Mouse (Mus musculus) left cerebral cortex, adult 18-20 months (tissue): ENCODE results near the gene Ttf1. TPM values are rescaled to one million over a fixed set of nuclear protein-coding genes. Genes with fewer than 3 reads are reported as not detected.
A peak's percentile ranks its signal among the peaks of the same experiment; 100 is the strongest.

Experiments used
- DNase-seq, 2 experiments: peaks; one replicate each; pipeline ENCODE4 v3.0.0; 2021 to 2022; ENCODE audit warnings: low spot score in 2 of 2, mixed read lengths in 1 of 2
- long read RNA-seq, 2 experiments: library from polyadenylated mRNA; stranded (forward); transcript quantifications; one replicate each; pipeline ENCODE4 v2.0.0; 2021
- total RNA-seq, 2 experiments: library from RNA; stranded (reverse); gene quantifications; 2 replicates each; pipeline ENCODE4 v1.2.3; 2021

Ttf1 gene
- total RNA-seq, result 10 to 100 TPM; 11.2 to 12.7 TPM
- long read RNA-seq, experiment 1, full-length matches to known transcripts, result 3 of 7 reads
- long read RNA-seq, experiment 1, partial matches to known transcripts, result 1 of 7 reads
- long read RNA-seq, experiment 1, other reads (novel, unspliced or antisense), result 3 of 7 reads
- long read RNA-seq, experiment 2, partial matches to known transcripts, result 2 of 2 reads
- long read RNA-seq, experiment 2, other reads (novel, unspliced or antisense), result 0 of 2 reads

- peak; percentile 89 for DNase-seq
Observed at GRCm38 (mm10) chr2:29060135-29060597, at the start of gene Ttf1. TSS of gene Ttf1 (plus strand) at chr2:29060262.

GRCm38 (mm10) chr2:29012523-29012922 is 47.5 kb upstream of the Ttf1 start:
- no peak for DNase-seq

- DNase-seq, result no peak
Observed at GRCm38 (mm10) chr2:29016599-29017587, 43.2 kb upstream of the Ttf1 start.

GRCm38 (mm10) chr2:29018680-29019079 is 41.4 kb upstream of the Ttf1 start:
- DNase-seq, result no peak

GRCm38 (mm10) chr2:29021025-29021424 is 39.0 kb upstream of the Ttf1 start:
- DNase-seq, result no peak

- no peak for DNase-seq
Observed at GRCm38 (mm10) chr2:29023001-29023400, 37.1 kb upstream of the Ttf1 start.

GRCm38 (mm10) chr2:29025284-29025683 is 34.8 kb upstream of the Ttf1 start:
- DNase-seq, result peak; percentile 58 to 71

GRCm38 (mm10) chr2:29030048-29030734 is 29.9 kb upstream of the Ttf1 start:
- no peak for DNase-seq

- DNase-seq, result no peak
Observed at GRCm38 (mm10) chr2:29031951-29032350, 28.1 kb upstream of the Ttf1 start.

- DNase-seq, result no peak
Observed at GRCm38 (mm10) chr2:29034542-29035475, 25.3 kb upstream of the Ttf1 start.

- no peak for DNase-seq
Observed at GRCm38 (mm10) chr2:29035698-29036097, 24.4 kb upstream of the Ttf1 start.

- DNase-seq, result no peak
Observed at GRCm38 (mm10) chr2:29039741-29040140, 20.3 kb upstream of the Ttf1 start.

GRCm38 (mm10) chr2:29040594-29041476 is 19.2 kb upstream of the Ttf1 start:
- DNase-seq, result no peak

GRCm38 (mm10) chr2:29041477-29041768 is 18.6 kb upstream of the Ttf1 start:
- no peak for DNase-seq

- DNase-seq, result no peak
Observed at GRCm38 (mm10) chr2:29042124-29042523, 17.9 kb upstream of the Ttf1 start.

- DNase-seq, result no peak
Observed at GRCm38 (mm10) chr2:29046151-29046550, 13.9 kb upstream of the Ttf1 start.

GRCm38 (mm10) chr2:29051932-29052331 is 8.1 kb upstream of the Ttf1 start:
- no peak for DNase-seq

- peak; percentile 9 to 61 for DNase-seq
Observed at GRCm38 (mm10) chr2:29052943-29053454, 7.1 kb upstream of the Ttf1 start.

GRCm38 (mm10) chr2:29053802-29054544 is 6.1 kb upstream of the Ttf1 start:
- peak; percentile 54 to 55 for DNase-seq
